Mouse (Mus musculus) frontal cortex, postnatal 14 days (tissue): ENCODE data around the gene Ccdc32.
A peak's percentile ranks its signal among the peaks of the same experiment; 100 is the strongest.
"Not testable (repeated sequence)": the region's sequence is repeated elsewhere in the genome, so short reads cannot be mapped to it uniquely, and the experiment has no call there.

Experiments
- DNase-seq, 2 experiments: peaks; one replicate each; pipeline ENCODE4 v3.0.0; 2022; ENCODE audit warnings: low spot score in 2 of 2

Gene Ccdc32

DNA sequence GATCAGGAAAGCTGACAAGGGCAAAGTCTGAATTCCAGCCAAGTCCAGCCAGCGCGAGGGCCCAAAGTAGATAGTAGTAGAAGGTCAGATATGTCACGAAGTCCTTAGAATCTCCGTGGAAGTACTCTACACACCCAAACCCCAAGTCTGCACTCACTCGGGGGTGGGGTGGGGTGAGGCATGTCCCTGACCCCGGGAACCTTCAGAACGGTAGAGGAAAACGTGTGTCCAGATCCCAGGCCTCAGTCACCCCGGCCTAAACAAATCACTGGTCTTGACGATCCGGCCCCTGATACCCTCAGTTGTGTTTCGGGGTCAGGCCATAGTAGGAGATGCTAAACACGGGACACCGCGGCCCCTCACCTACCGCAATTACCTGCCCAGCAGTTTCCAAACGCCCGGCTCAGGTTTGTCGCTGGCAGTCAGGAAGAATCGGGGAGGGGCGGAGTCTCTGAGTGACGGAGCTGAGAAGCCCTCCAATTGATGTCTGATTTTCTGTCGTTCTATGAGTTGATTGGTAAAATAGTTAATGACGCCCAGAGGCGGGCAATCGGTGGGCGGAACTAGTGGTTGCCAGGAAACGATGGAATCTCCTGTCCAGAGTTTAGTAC is at the start of gene Ccdc32:
Gene Ccdc32, minus strand, starts transcription at position 453 of the 611 bp plus-strand sequence.
- DNase-seq: peak; percentile 90 to 92

DNA sequence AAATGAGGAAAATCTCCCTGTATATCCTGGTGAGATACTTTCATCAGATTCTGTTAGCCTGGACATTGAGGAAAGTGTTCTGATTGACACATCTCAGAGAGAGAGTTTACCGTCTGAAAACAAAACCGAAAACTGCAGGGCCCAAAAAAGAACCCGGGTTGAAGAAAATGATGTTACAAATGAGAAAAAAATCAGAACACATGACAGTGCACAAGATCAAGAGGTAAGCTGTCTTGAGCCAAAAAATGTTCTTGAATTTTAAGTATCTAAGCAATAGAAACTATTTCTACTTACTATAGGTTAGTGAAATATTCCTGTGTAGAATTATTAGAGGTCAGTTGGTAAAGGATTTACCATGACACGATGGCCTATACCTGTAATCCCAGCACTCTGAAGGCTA is 43.2 kb upstream of the Ccdc32 start:
- no peak for DNase-seq

DNA sequence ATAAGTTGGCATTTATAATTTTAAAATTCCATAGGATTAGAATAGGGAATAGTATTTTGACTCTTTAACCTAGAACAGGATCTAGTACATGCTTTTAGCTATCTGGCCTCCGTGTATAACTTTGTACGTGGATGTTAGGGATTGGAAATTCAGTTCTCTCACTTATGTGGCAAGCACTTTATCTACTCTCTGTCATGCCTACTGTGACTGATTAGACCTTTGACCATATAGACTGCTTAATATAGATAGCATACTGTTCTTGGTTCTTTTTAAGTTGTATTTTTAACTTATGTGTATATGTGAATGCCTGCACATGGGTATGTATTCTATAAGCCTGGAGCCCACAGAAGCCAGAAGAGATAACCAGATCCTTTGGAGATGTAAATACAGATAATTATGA is 30.9 kb upstream of the Ccdc32 start:
- DNase-seq: no peak

DNA sequence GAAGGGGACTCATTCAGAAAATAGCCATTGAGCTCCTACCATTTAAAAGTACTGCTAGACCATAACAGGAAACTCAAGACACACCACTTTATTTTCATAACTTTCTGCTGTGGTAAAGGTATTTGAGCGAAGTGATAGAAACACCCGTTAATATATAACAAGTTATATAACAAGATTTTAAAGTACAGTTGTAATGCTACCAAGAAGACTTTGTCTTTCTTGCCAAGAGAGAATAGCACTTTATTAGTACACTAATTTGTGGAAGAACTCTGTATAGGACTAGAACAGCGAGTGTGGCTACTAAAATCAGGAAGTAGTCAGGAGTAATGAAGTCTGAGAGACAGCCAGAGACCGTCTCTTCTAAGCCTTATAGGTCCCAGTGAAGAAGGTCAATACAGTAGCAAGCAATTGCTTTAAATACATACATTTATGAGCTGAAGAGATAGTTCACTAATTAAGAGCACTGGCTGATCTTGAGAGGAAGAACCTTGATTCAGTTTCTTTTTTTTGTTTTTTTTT is 21.0 kb upstream of the Ccdc32 start:
- DNase-seq: no peak

DNA sequence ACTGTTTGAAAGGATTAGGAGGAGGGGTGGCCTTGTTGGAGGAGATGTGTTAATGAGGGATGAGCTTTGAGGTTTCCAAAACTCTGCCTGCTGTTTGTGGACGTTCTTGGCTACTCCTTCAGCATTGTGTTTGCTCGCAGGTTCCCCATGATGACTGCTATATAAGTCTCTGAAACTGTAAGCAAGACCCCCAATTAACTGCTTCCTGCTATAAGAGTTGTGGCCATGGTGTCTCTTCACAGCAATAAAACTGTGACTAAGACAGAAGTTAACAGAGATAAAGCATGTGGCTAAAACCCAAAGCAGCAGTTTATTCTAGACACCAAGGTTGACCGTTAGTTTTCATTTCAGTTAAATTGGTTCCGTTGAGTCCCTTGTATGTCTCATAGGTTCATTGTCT is 18.7 kb upstream of the Ccdc32 start:
- DNase-seq: no peak

DNA sequence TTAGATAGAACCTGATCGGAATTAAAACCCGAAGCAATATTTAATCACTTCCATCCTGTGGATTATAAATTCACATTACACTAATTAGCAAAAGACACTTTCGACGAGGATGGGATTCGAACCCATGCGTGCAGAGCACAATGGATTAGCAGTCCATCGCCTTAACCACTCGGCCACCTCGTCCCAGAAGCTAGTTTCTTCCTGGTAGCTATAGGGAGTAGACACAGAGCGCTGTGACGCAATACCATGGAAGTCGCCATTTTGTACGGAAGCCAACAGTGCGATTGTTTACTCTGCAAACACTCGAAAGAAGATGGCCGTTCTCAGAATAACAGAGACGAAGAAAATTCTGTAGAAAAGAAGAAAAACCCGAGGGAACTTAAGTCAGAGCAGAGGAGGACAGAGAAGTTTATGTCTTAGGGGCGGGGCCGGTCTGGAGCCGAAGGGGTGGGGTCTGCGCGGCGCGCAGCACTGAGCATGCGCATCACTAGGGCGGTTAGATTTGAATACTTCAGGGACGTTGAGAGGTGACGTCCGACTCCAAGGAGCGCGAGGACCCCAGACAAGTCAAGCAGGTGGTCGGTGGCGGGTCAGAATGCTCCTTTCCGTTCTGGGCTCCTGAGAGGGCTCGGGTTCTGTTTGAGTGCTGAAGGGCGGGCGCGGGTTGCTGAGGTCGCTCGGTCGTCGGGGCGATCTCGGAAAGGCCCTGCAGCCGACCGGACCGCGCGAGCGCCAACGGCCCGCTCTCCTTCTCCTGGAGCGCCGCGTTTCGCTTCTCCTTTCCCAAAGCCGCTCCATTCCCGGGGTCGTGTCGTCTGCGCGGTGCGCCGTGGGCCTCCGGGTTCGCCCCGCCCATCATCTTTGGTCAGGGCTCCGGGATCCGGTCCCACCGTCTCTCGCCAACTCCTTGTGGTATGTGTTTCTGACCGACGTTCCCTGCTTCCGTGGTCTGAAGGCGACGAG is 17.7 kb upstream of the Ccdc32 start, which contains the start of gene Knl1:
Gene Knl1, plus strand, starts transcription at position 471 of the 963 bp plus-strand sequence.
- DNase-seq: peak; percentile 94 to 99

DNA sequence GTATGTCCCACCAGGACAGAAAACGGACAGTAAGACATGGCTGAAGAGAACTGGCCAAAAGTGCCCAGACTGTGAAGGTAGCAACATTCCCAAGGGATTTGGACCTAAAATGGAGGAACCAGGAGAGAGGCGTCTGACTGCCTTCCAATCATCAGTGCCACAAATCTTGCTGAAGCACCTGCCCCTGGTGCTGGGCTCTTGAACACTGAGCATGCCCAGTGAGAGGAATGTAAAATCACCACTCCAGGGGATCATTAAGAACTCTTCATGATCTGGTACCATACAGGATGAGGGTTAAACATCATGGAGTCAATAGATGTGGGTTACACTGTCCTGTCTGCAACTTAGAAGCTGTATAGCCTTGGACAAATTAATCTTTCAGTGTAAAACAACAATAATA is 16.0 kb upstream of the Ccdc32 start:
- no peak for DNase-seq

DNA sequence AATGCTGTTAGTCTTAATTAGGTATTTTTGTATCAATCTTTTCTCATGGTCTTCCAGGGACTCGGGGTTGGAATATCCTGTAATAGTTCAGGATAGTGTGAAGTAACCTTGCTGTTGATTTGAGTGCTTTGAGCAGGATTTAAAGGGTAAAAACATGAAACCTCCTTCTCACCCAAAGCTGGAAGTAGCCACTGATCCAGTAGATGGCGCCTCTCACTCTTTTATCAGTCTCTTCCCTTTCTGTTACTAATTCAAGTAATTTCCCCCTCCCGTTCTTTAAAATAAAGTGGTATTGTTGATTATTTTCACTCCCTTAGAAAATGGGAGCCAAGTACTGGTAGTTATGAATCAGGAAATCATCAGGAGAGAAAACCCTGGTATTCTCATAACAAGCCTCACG is 11.7 kb upstream of the Ccdc32 start:
- no peak for DNase-seq

DNA sequence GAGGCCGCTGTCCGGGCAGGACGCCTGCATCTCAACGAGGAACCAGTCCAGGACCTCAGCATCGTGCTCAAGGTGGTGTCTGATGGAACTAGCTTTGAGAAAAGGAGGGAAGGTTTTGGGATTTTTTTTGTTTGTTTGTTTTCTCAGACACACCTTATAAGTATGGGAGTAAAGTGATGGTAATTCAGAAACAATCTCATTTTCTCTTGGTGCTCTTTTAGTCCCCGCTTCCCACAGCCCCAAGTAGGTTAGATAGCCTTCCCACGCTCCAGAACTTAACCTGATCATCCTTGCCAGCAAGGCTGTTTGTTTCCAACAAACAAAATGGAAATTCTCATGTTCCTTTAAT is 6.2 kb upstream of the Ccdc32 start:
- DNase-seq: no peak

DNA sequence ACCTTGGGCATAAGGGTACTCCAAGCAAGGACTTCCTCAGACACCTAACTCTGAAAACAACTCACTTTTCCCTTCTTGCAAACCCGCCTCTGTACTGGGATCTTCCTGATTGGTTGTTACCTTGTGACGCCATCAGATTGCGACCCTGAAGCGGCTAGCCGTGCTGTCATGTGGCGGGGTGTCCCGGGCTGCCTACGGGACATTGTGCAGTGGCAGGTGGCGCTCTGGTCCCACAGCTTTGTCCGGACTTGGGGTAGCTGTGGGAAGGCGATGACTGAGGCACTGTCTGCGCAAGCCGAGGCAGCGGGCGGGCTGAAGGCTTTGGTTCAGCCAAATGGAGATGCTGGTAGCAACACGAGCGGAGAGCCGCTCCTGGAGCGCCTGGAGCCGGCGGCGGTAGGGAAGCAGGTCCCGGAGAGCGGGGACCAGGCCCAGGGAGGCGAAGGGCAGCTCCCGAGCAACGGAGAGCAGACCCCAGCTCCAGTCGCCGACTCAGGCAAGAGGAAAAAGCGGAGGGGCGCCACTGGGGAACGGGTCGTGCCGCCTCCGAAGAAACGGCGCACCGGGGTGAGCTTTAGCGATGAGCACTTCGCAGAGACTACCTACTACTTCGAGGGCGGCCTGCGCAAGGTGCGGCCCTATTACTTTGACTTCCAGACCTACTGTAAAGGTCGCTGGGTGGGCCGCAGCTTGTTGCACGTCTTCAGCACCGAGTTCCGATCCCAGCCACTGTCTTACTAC is 5.6 kb upstream of the Ccdc32 start, which contains the start of gene Rpusd2:
Gene Rpusd2, plus strand, starts transcription at position 135 of the 741 bp plus-strand sequence.
- peak; percentile 82 to 91 for DNase-seq

DNA sequence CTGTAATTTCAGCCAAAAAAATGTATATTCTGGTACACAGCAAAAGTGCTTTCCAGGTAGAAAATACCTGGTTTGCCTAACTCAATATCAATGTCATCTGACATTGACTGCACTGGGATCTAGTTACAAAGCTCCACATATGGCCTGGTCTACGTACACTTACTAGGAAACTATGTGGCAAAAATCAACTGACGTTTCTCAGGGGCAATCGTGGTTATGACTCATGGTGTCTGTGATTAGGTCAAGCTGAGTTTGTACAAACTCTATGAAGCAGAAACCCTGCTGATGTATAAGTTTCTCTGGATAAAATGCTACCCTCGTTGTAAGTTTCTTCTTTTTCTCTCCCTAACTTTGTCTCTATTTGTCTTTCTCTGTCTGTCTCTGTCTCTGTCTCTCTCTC is 3.0 kb upstream of the Ccdc32 start:
- DNase-seq: no peak

DNA sequence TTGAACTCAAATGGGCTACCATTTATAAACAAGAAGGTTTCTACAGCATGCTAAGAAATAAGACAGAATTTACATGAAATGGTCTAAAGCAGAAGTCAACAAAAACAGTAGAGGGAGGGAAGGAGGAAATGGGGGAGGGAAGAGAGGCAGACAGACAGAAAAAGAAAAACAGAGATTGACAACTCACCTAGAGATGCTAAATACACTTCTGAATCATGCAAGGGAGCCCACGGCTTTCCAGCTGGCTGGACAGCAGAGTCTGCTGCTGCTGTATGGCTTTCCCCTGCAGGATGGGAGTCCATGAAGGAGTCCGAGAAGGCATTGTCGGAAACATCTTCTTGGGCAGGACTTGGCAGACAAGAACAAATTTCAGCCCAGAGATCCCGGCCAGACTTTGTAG is 2.2 kb downstream of the Ccdc32 start:
- no peak for DNase-seq

DNA sequence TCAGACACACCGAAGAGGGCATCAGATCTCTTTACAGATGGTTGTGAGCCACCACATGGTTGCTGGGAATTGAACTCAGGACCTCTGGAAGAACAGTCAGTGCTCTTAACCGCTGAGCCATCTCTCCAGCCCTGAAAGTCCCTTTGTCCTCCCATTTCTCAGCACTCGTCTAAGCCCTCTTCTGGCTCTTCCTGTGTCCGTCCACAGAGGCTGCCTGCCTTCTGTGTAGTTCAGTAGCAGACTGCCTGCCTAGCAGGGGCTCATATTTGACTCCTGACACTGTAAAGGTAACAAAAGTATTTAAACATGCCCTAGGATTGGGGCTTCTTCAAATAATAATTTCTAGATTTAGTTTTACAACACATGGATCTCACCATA is 4.0 kb downstream of the Ccdc32 start:
- DNase-seq: no peak

DNA sequence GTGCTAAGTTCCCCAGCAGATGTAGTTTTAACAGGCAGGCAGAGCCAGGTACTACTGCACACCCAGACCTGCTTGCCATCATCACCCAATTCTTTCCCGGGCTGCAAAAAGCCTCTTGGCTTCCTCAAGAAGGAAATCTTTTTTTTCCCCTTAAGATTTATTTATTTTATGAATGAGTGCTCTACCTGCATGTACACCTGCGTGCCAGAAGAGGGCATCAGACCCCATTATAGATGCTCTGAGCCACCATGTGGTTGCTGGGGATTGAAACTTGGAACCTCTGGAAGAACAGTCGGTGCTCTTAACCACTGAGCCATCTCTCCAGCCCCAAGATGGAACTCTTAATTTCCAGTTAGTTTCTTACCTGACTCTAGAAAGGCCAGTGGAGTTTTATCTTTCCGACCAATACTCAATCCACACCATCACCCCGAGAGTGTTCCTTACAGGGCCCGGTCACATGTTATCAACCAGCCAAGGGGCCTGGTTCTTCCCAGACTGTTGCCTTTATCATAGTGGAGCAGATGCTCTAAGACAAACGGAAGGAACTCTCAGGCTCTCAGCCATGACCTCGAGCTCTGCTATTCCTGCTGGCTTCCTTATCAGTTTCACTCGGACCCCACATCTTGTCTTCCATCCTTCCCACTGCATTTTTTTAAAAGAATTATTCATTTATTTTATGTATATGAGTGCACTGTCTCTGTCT is 4.5 kb downstream of the Ccdc32 start:
- no peak for DNase-seq

DNA sequence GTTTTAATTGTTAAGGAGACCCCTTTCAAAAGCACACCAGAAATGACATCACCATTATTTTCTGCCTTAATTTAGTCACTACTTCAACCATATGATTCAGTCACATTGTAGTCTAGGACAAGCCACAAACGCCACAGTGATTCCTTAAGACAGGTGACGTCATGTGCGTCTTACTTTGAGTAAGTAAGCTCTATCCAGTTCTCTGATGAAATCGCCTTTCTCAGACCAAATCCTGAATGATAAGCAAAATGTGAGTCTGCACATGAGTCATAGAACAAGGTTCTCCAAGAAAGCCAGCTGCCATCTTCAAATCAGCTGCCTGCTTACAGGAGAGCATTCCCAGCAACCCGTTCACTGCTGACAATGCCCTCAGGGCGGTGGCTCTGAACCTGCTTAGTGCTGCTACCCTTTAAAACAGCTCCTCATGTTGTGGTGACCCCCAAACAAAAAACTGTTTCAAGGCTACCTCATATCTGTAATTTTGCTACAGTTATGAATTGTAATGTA is 6.0 kb downstream of the Ccdc32 start:
- no peak for DNase-seq

DNA sequence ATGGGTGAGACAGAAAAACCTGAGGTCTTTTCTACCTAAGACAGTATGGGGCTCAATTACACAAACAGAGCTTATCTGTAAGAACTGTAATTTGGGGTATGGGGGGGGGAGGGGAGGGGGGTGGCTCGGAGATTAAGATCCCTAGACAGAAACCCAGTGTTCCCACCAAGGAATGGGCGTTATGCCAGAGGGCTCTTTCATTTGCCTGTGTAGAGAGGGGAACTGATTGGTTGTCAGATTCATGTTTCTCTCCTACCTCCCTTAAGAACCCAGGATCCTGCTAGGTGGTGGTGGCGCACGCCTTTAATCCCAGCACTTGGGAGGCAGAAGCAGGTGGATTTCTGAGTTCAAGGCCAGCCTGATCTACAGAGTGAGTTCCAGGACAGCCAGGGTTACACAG is 9.7 kb downstream of the Ccdc32 start:
- no peak for DNase-seq

DNA sequence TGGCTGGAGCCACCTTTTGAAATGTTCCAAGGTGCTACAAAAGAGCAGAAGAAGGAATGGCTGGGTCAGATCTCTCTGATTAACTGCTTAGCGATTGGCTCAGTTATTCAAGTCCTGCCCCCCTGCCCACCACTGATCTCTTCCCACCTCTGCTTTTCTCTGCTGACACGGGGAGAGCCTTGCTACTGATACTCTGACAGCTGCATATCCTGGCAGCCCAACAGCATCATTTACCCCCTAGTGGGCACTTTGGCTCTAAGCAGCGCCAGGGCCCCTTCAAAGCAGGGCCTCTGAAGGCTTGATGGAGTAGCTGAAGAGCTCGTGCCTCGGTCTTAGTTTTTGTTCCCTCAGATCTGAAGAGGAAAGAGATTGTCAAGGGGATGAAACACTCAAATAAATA is 10.1 kb downstream of the Ccdc32 start:
- DNase-seq: no peak

DNA sequence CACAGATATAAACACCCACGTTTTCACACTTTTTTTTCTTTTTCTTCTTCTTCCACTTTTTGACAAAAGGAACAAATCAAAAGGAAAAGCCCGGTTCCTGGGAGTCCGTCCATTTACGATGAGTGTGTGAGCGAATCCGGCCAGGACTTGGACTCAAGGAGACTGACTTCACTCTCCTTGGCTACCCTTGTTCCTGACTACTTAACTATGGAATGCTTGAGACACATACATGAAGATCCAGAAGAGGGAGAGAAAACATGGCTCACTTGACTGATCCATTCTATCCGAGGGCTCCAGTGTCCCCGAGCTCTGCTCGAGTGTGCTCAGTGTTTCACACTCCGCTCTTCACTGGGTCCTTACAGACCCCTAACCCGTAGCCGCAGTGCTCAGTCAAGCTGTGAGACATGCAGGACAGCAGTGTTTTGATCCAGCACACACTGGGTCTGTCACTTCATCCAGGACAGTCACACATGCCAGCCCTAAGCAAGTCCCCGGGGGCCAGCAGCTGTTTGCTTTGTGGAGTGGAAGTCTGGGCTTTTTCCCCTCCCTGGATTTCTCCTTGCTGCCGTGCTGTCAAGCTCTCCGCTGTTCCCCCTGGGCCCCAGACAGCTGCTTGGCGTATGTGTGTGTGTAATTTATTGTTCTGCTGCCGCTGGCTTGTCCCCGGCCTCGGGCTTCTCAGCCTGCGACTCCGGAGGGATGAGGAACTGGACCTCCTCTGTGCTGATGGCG is 10.6 kb downstream of the Ccdc32 start:
- no peak for DNase-seq

DNA sequence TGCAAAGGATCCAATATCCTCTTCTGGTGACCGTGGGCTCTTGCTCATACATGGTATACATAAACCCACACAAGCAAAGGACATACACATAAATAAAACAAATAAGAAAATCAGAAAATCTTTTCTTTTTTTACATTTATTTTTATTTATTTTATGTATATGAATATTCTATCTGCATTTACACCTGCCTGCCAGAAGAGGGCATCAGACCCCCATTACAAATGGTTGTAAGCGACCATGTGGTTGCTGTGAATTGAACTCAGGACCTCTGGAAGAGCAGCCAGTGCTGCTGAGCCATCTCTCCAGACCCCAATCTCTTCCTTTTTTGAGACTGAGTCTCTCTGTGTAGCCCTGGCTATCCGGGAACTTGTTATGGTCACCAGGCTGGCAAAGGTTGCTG is 11.5 kb downstream of the Ccdc32 start:
- DNase-seq: no peak

DNA sequence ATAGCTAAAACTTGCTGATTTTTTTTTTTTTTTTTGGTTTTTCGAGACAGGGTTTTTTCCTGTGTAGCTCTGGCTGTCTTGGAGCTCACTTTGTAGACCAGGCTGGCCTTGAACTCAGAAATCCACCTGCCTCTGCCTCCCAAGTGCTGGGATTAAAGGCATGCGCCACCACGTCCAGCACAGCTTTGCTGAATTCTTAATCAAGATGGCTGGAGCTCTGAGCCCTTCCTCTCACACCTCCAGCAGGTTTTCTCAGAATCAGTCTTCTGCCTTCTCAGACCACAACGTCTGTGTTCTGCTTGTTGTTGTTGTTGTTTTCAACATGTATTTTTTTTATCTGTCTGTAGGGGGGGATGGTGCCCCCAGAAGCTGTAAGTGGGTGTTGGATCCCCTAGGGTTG is 12.9 kb downstream of the Ccdc32 start:
- DNase-seq: not testable (repeated sequence)
